Mouse (Mus musculus): ENCODE results near the gene Crlf2.

Gene Crlf2

DNA sequence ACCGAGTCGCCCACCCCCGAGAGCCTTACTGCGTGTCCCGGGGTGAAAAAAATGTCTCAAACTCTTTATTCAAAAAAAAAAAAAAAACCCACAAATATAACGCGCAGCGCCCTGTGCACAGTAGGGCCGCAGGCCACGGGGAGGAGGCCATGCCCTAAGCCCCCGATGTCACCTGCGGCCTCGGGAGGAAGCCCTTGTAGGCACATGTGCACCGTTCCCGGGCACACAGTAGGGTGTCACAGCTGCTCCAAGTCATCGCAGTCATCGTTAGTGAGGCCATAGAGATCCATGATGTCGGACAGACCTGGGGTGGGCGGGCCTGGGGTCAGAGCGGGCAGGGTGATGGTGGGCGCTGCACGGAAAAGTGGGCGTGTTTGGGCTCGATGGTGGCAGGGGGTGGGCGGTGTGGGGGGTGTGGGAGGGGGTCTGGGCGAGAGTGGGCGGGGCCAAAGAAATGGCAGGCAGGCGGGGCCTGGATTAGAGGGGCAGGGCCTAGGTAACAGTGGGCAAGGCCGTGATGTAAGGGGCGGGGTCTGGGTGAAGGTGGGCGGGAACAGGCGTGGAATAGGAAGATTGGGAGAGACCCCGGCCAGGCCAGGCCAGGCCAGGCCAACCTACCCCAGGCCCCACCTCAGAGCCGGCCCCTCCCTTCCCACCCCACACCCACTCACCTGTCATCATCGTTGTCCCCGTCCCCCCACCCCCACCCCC is 8.4 kb downstream of the Crlf2 start:
- no peak for ATAC-seq (ENCODE audit: insufficient number of reproducible peaks, low FRiP score, low TSS enrichment)

GRCm38 (mm10) chr5:109548712-109549111 is 10.1 kb downstream of the Crlf2 start:
- ATAC-seq (ENCODE audit: insufficient number of reproducible peaks, low FRiP score, low TSS enrichment), result no peak

- no peak for ATAC-seq (ENCODE audit: insufficient number of reproducible peaks, low FRiP score, low TSS enrichment)
Observed at GRCm38 (mm10) chr5:109547112-109547511, 11.7 kb downstream of the Crlf2 start.

GRCm38 (mm10) chr5:109509679-109510078 is 49.1 kb downstream of the Crlf2 start:
- no peak for ATAC-seq (ENCODE audit: insufficient number of reproducible peaks, low FRiP score, low TSS enrichment)

- no peak for ATAC-seq (ENCODE audit: insufficient number of reproducible peaks, low FRiP score, low TSS enrichment)
Observed at GRCm38 (mm10) chr5:109506729-109507128, 52.1 kb downstream of the Crlf2 start.
